Mouse (Mus musculus): ENCODE data around the gene Gli2. TPM values are rescaled to one million over a fixed set of nuclear protein-coding genes. Genes with fewer than 3 reads are reported as not detected.
A peak's percentile ranks its signal among the peaks of the same experiment; 100 is the strongest.

Gli2 gene
- polyA plus RNA-seq, 2 experiments = 23.0 to 31.5 TPM

- no peak overlapping the region for H3K4me3 ChIP-seq (replicated peaks; ENCODE audit: low read length)
- no peak for ATAC-seq (ENCODE audit: low FRiP score, low read depth)
- no peak overlapping the region for H3K27ac ChIP-seq (replicated peaks; ENCODE audit: low read depth, low read length)
- peaks cover 6% of the 10 kb centered on the region; the same call in 1 of the 2 replicates for H3K4me1 ChIP-seq (ENCODE audit: control insufficient read depth, insufficient read depth, low read length)
- H3K9ac ChIP-seq (ENCODE audit: low read depth, low read length, severe bottlenecking) = no peak overlapping the region
- no peak for TF ChIP-seq POLR2A (IDR thresholded peaks at IDR 0.05; ENCODE audit: borderline replicate concordance, extremely low read depth, insufficient read depth, insufficient read length)
- peaks cover 40% of the 10 kb centered on the region for H3K36me3 ChIP-seq (ENCODE audit: control insufficient read depth, insufficient read depth, low read length)
- H3K9me3 ChIP-seq (ENCODE audit: control insufficient read depth, low read length) = no peaks in the 10 kb centered on the region
- no peak for DNase-seq (ENCODE audit: low spot score)
- H3K27me3 ChIP-seq (ENCODE audit: control insufficient read depth, insufficient read depth, low read length) = no peaks in the 10 kb centered on the region
- H3K4me2 ChIP-seq (replicated peaks; ENCODE audit: low read depth, low read length, severe bottlenecking) = no peak overlapping the region
- 75% methylated on average over 3 of the region's 3 CpGs for WGBS
These were observed 86.1 kb downstream of the Gli2 start for GRCm38 (mm10) chr1:118967281-118967680.

- H3K4me1 ChIP-seq (ENCODE audit: control insufficient read depth, insufficient read depth, low read length) = peaks cover 30% of the 10 kb centered on the region
- H3K9me3 ChIP-seq (ENCODE audit: control insufficient read depth, low read length) = no peaks in the 10 kb centered on the region
- DNase-seq (ENCODE audit: low spot score) = no peak
- no peak overlapping the region for H3K4me2 ChIP-seq (replicated peaks; ENCODE audit: low read depth, low read length, severe bottlenecking)
- no peak for ATAC-seq (ENCODE audit: low FRiP score, low read depth)
- H3K9ac ChIP-seq (ENCODE audit: low read depth, low read length, severe bottlenecking) = no peak overlapping the region
- no peak overlapping the region for H3K4me3 ChIP-seq (replicated peaks; ENCODE audit: low read length)
- H3K36me3 ChIP-seq (ENCODE audit: control insufficient read depth, insufficient read depth, low read length) = peaks cover 2% of the 10 kb centered on the region; the same call in 1 of the 2 replicates
- 79% methylated on average over 7 of the region's 7 CpGs for WGBS
- H3K27ac ChIP-seq (replicated peaks; ENCODE audit: low read depth, low read length) = no peak overlapping the region
- no peaks in the 10 kb centered on the region for H3K27me3 ChIP-seq (ENCODE audit: control insufficient read depth, insufficient read depth, low read length)
- TF ChIP-seq POLR2A (IDR thresholded peaks at IDR 0.05; ENCODE audit: borderline replicate concordance, extremely low read depth, insufficient read depth, insufficient read length) = no peak
These were observed 94.8 kb downstream of the Gli2 start for GRCm38 (mm10) chr1:118958644-118959043.

GRCm38 (mm10) chr1:118955791-118956190 is 97.6 kb downstream of the Gli2 start:
- no peak overlapping the region for H3K27ac ChIP-seq (replicated peaks; ENCODE audit: low read depth, low read length)
- H3K27me3 ChIP-seq (ENCODE audit: control insufficient read depth, insufficient read depth, low read length) = no peaks in the 10 kb centered on the region
- peaks cover 33% of the 10 kb centered on the region for H3K4me1 ChIP-seq (ENCODE audit: control insufficient read depth, insufficient read depth, low read length)
- 83% methylated on average over 11 of the region's 11 CpGs for WGBS
- no peak overlapping the region for H3K9ac ChIP-seq (ENCODE audit: low read depth, low read length, severe bottlenecking)
- no peak for TF ChIP-seq POLR2A (IDR thresholded peaks at IDR 0.05; ENCODE audit: borderline replicate concordance, extremely low read depth, insufficient read depth, insufficient read length)
- no peak for ATAC-seq (ENCODE audit: low FRiP score, low read depth)
- H3K4me3 ChIP-seq (replicated peaks; ENCODE audit: low read length) = no peak overlapping the region
- DNase-seq (ENCODE audit: low spot score) = no peak
- peaks cover 8% of the 10 kb centered on the region; the same call in 1 of the 2 replicates for H3K36me3 ChIP-seq (ENCODE audit: control insufficient read depth, insufficient read depth, low read length)
- H3K4me2 ChIP-seq (replicated peaks; ENCODE audit: low read depth, low read length, severe bottlenecking) = no peak overlapping the region
- H3K9me3 ChIP-seq (ENCODE audit: control insufficient read depth, low read length) = no peaks in the 10 kb centered on the region

- Histone ChIP-seq H3K4me3 (replicated peaks; ENCODE audit: low read length) (no peak overlapping the region), H3K27me3 (ENCODE audit: control insufficient read depth, insufficient read depth, low read length) (no peaks in the 10 kb centered on the region), H3K4me1 (ENCODE audit: control insufficient read depth, insufficient read depth, low read length) (peaks cover 33% of the 10 kb centered on the region), H3K9ac (ENCODE audit: low read depth, low read length, severe bottlenecking) (no peak overlapping the region), H3K27ac (replicated peaks; ENCODE audit: low read depth, low read length) (no peak overlapping the region; the same call in none of the 2 replicates), H3K4me2 (replicated peaks; ENCODE audit: low read depth, low read length, severe bottlenecking) (no peak overlapping the region), H3K9me3 (ENCODE audit: control insufficient read depth, low read length) (no peaks in the 10 kb centered on the region), H3K36me3 (ENCODE audit: control insufficient read depth, insufficient read depth, low read length) (peaks cover 17% of the 10 kb centered on the region; the same call in 1 of the 2 replicates)
- DNase-seq (ENCODE audit: low spot score) (peak; percentile 82), ATAC-seq (ENCODE audit: low FRiP score, low read depth) (peak; percentile 81)
- no peak for TF ChIP-seq POLR2A (IDR thresholded peaks at IDR 0.05; ENCODE audit: borderline replicate concordance, extremely low read depth, insufficient read depth, insufficient read length)
- WGBS = 40% methylated on average over 10 of the region's 10 CpGs
These were observed 98.8 kb downstream of the Gli2 start for GRCm38 (mm10) chr1:118954434-118955301.

GRCm38 (mm10) chr1:118953031-118953430 is 100.4 kb downstream of the Gli2 start:
- H3K9ac ChIP-seq (ENCODE audit: low read depth, low read length, severe bottlenecking) = no peak overlapping the region
- no peak overlapping the region for H3K27ac ChIP-seq (replicated peaks; ENCODE audit: low read depth, low read length)
- no peak overlapping the region for H3K4me2 ChIP-seq (replicated peaks; ENCODE audit: low read depth, low read length, severe bottlenecking)
- no peaks in the 10 kb centered on the region for H3K9me3 ChIP-seq (ENCODE audit: control insufficient read depth, low read length)
- DNase-seq (ENCODE audit: low spot score) (no peak), ATAC-seq (ENCODE audit: low FRiP score, low read depth) (no peak)
- WGBS = 42% methylated on average over 3 of the region's 3 CpGs
- TF ChIP-seq POLR2A (IDR thresholded peaks at IDR 0.05; ENCODE audit: borderline replicate concordance, extremely low read depth, insufficient read depth, insufficient read length) = no peak
- peaks cover 33% of the 10 kb centered on the region for H3K4me1 ChIP-seq (ENCODE audit: control insufficient read depth, insufficient read depth, low read length)
- H3K36me3 ChIP-seq (ENCODE audit: control insufficient read depth, insufficient read depth, low read length) = peaks cover 29% of the 10 kb centered on the region
- no peaks in the 10 kb centered on the region for H3K27me3 ChIP-seq (ENCODE audit: control insufficient read depth, insufficient read depth, low read length)
- H3K4me3 ChIP-seq (replicated peaks; ENCODE audit: low read length) = no peak overlapping the region
